Mouse (Mus musculus): Measurements from ENCODE around the gene Ino80d.

DNA sequence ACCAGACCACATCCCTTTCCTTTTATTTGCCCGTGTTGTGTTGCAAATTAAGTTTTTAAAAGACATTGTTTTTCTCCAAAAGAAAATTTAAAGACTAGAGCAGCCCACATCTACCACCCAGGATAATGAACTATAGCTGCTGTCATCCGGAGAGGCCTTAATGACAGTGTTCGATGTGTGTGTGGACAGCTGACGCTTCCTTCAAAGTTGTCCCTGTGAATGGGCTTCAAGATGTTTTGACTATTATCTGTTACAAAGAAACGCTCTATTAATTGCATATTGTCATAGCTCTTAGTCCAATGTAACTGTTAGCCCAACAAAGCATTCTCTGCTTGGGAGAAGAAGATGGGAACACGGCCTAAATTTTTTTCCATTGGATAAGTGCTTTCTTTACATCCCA lies 200.0 kb downstream of the Ino80d start:
- TF ChIP-seq CTCF (IDR thresholded peaks at IDR 0.05; ENCODE audit: low read depth) = no peak
- TF ChIP-seq EP300 (IDR thresholded peaks at IDR 0.05; ENCODE audit: low read depth) = no peak

Measured in liver, postnatal 0 days (tissue).